Mouse (Mus musculus): ENCODE results near the gene Lgals7. TPM values are rescaled to one million over a fixed set of nuclear protein-coding genes. Genes with fewer than 3 reads are reported as not detected.

Lgals7 gene
- total and polyA plus RNA-seq, 2 experiments = not detected

DNA sequence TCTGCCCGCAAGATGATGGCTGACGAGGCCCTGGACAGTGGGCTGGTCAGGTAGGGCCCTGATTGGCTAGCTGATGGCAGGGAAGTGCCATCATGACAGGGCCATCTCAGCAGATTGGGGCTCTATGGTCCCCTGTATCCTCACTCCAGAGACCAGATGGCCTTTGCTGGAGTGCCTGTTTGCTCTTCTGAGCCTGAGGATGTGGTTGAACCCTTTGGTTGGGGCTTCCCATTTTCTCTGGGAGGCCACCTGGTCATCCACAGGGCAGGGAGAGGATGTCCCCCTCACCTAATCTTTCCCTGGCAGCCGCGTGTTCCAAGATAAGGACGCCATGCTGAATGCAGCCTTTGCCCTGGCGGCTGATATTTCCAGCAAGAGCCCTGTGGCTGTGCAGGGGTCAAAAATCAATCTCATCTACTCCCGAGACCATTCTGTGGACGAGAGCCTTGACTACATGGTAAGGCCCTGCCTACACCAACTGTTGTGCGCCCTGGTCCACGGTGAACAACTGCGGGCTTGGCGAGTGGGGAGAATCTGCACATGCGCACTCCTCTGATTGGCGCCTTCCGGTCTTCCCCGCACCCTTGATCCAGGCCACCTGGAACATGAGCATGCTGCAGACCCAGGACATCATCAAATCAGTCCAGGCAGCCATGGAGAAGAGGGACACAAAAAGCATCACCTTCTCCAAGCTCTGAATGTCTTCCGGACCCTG lies 32.1 kb upstream of the Lgals7 start:
- DNase-seq (ENCODE audit: extremely low read depth, low read depth, low spot score) = no peak
- TF ChIP-seq CTCF (IDR thresholded peaks at IDR 0.05; ENCODE audit: low read depth, low read length) (no peak), POLR2A (IDR thresholded peaks at IDR 0.05; ENCODE audit: extremely low read depth, insufficient read depth, low read length) (no peak)
- Histone ChIP-seq H3K27me3 (ENCODE audit: control insufficient read depth, insufficient read depth, low read length) (no peaks in the 10 kb centered on the region), H3K9ac (ENCODE audit: low read depth, low read length) (no peak overlapping the region), H3K79me2 (ENCODE audit: control insufficient read depth, insufficient read depth, low read length) (no peaks in the 10 kb centered on the region), H3K27ac (replicated peaks; ENCODE audit: insufficient read depth, low read depth, low read length) (no peak overlapping the region), H3K4me1 (ENCODE audit: control insufficient read depth, insufficient read depth, low read length) (peaks cover 10% of the 10 kb centered on the region; the same call in 1 of the 2 replicates), H3K36me3 (ENCODE audit: control insufficient read depth, insufficient read depth, low read length) (peaks cover 32% of the 10 kb centered on the region), H3K4me3 (ENCODE audit: insufficient read depth, low read depth, low read length) (no peak overlapping the region)
- WGBS = 80% methylated on average over 17 of the region's 17 CpGs

DNA sequence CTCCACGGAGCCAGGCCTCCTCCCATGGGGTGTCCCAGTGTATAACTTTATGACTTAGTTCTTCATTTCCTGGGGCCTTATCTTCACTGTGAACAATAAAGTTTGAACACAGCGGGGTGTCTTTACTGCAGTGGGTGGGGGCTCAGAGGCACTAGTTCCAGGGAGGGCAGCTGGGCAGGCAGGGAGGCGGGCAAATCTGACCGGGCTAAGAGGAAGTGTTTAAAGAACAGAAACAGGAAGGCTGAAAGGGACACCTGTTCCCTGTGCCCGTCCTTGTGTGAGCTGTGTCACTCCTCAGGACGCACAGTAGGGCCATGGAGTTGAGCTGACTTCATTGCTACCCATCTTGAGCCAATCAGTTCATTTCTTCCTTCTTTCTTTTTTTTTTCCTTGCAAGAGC lies 31.5 kb upstream of the Lgals7 start:
- TF ChIP-seq CTCF (IDR thresholded peaks at IDR 0.05; ENCODE audit: low read depth, low read length) (no peak), POLR2A (IDR thresholded peaks at IDR 0.05; ENCODE audit: extremely low read depth, insufficient read depth, low read length) (no peak)
- H3K79me2 ChIP-seq (ENCODE audit: control insufficient read depth, insufficient read depth, low read length) = no peaks in the 10 kb centered on the region
- no peak for DNase-seq (ENCODE audit: extremely low read depth, low read depth, low spot score)
- H3K4me3 ChIP-seq (ENCODE audit: insufficient read depth, low read depth, low read length) = no peak overlapping the region
- WGBS = 67% methylated on average over 6 of the region's 6 CpGs
- H3K9ac ChIP-seq (ENCODE audit: low read depth, low read length) = no peak overlapping the region
- H3K4me1 ChIP-seq (ENCODE audit: control insufficient read depth, insufficient read depth, low read length) = peaks cover 11% of the 10 kb centered on the region; the same call in 1 of the 2 replicates
- H3K27ac ChIP-seq (replicated peaks; ENCODE audit: insufficient read depth, low read depth, low read length) = no peak overlapping the region
- peaks cover 31% of the 10 kb centered on the region for H3K36me3 ChIP-seq (ENCODE audit: control insufficient read depth, insufficient read depth, low read length)
- no peaks in the 10 kb centered on the region for H3K27me3 ChIP-seq (ENCODE audit: control insufficient read depth, insufficient read depth, low read length)

GRCm38 (mm10) chr7:28833723-28834347 lies 29.8 kb upstream of the Lgals7 start, which contains the start of gene Lgals4:
Gene Lgals4 (plus strand): TSS chr7:28833854.
- 92% methylated on average over 6 of the region's 6 CpGs for WGBS
- no peak within 1 kb of the TSS for H3K9ac ChIP-seq (ENCODE audit: low read depth, low read length)

DNA sequence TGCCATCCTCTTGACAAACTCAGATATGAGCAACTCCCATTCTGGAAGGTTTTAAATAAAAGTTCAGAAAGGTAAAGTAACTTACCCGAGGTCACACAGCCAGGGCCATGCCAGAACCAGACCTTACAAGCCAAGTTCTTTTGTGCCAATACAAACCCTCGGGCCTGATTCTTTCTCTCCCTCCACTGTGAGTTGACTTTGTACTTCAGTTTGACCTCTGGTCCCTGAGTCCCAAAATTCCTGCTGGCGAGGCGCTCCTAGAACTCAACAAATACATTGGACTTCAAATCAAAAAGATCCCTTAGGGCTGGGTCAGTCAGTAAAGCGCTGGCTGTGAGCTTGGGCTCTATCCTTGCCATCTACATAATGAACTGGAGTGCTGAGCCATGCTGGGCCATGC lies 26.7 kb upstream of the Lgals7 start:
- no peak overlapping the region for H3K9ac ChIP-seq (ENCODE audit: low read depth, low read length)
- H3K4me1 ChIP-seq (ENCODE audit: control insufficient read depth, insufficient read depth, low read length) = peaks cover 15% of the 10 kb centered on the region
- no peak overlapping the region for H3K4me3 ChIP-seq (ENCODE audit: insufficient read depth, low read depth, low read length)
- H3K27me3 ChIP-seq (ENCODE audit: control insufficient read depth, insufficient read depth, low read length) = no peaks in the 10 kb centered on the region
- H3K27ac ChIP-seq (replicated peaks; ENCODE audit: insufficient read depth, low read depth, low read length) = peak overlapping the region; percentile 50
- H3K79me2 ChIP-seq (ENCODE audit: control insufficient read depth, insufficient read depth, low read length) = no peaks in the 10 kb centered on the region
- TF ChIP-seq POLR2A (IDR thresholded peaks at IDR 0.05; ENCODE audit: extremely low read depth, insufficient read depth, low read length) (no peak), CTCF (IDR thresholded peaks at IDR 0.05; ENCODE audit: low read depth, low read length) (no peak)
- peak; percentile 99 for DNase-seq (ENCODE audit: extremely low read depth, low read depth, low spot score)
- 30% methylated on average over 5 of the region's 5 CpGs for WGBS
- H3K36me3 ChIP-seq (ENCODE audit: control insufficient read depth, insufficient read depth, low read length) = peaks cover 18% of the 10 kb centered on the region

More at GRCm38 (mm10) chr7:28833723-28834347, 29.8 kb upstream of the Lgals7 start, which contains the start of gene Lgals4:
- no peak for DNase-seq (ENCODE audit: extremely low read depth, low read depth, low spot score)
- Histone ChIP-seq H3K27ac (replicated peaks; ENCODE audit: insufficient read depth, low read depth, low read length) (no peak within 1 kb of the TSS), H3K4me1 (ENCODE audit: control insufficient read depth, insufficient read depth, low read length) (peaks cover 18% of the 10 kb centered on the region), H3K79me2 (ENCODE audit: control insufficient read depth, insufficient read depth, low read length) (no peaks in the 10 kb centered on the region), H3K36me3 (ENCODE audit: control insufficient read depth, insufficient read depth, low read length) (peaks cover 31% of the 10 kb centered on the region), H3K27me3 (ENCODE audit: control insufficient read depth, insufficient read depth, low read length) (no peaks in the 10 kb centered on the region), H3K4me3 (ENCODE audit: insufficient read depth, low read depth, low read length) (no peak within 1 kb of the TSS)
- no peak for TF ChIP-seq POLR2A (IDR thresholded peaks at IDR 0.05; ENCODE audit: extremely low read depth, insufficient read depth, low read length)
- TF ChIP-seq CTCF (IDR thresholded peaks at IDR 0.05; ENCODE audit: low read depth, low read length) = no peak

DNA sequence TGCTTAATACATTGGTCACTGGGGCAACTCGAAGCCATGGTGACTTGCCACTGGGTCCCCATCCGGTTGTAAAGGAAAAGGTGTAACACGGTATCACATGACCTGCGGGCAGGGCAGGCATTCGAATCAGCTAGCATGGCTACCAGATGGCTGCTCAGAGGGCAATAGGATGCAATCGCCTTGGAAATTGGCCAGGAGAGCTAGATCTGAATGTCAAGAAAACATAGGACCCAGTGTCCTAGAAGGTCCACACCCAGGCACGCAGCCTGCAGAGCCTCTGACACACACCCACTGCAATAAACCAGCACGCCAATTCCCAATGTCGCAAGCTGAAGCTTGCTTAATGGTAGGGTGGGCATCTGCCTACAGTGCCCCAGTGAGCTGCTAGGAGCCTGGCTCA lies 25.3 kb upstream of the Lgals7 start:
- no peak for TF ChIP-seq POLR2A (IDR thresholded peaks at IDR 0.05; ENCODE audit: extremely low read depth, insufficient read depth, low read length)
- TF ChIP-seq CTCF (IDR thresholded peaks at IDR 0.05; ENCODE audit: low read depth, low read length) = no peak
- WGBS = 61% methylated on average over 9 of the region's 9 CpGs
- Histone ChIP-seq H3K4me1 (ENCODE audit: control insufficient read depth, insufficient read depth, low read length) (peaks cover 10% of the 10 kb centered on the region), H3K79me2 (ENCODE audit: control insufficient read depth, insufficient read depth, low read length) (no peaks in the 10 kb centered on the region), H3K27me3 (ENCODE audit: control insufficient read depth, insufficient read depth, low read length) (no peaks in the 10 kb centered on the region), H3K27ac (replicated peaks; ENCODE audit: insufficient read depth, low read depth, low read length) (no peak overlapping the region), H3K9ac (ENCODE audit: low read depth, low read length) (no peak overlapping the region), H3K36me3 (ENCODE audit: control insufficient read depth, insufficient read depth, low read length) (peaks cover 16% of the 10 kb centered on the region), H3K4me3 (ENCODE audit: insufficient read depth, low read depth, low read length) (no peak overlapping the region)
- DNase-seq (ENCODE audit: extremely low read depth, low read depth, low spot score) = no peak

GRCm38 (mm10) chr7:28847273-28847672 lies 16.4 kb upstream of the Lgals7 start:
- Histone ChIP-seq H3K27me3 (ENCODE audit: control insufficient read depth, insufficient read depth, low read length) (no peaks in the 10 kb centered on the region), H3K4me3 (ENCODE audit: insufficient read depth, low read depth, low read length) (no peak overlapping the region), H3K9ac (ENCODE audit: low read depth, low read length) (no peak overlapping the region), H3K4me1 (ENCODE audit: control insufficient read depth, insufficient read depth, low read length) (no peaks in the 10 kb centered on the region), H3K36me3 (ENCODE audit: control insufficient read depth, insufficient read depth, low read length) (no peaks in the 10 kb centered on the region), H3K79me2 (ENCODE audit: control insufficient read depth, insufficient read depth, low read length) (no peaks in the 10 kb centered on the region), H3K27ac (replicated peaks; ENCODE audit: insufficient read depth, low read depth, low read length) (no peak overlapping the region)
- WGBS = 88% methylated on average over 1 of the region's 1 CpGs
- DNase-seq (ENCODE audit: extremely low read depth, low read depth, low spot score) = no peak
- TF ChIP-seq POLR2A (IDR thresholded peaks at IDR 0.05; ENCODE audit: extremely low read depth, insufficient read depth, low read length) = no peak
- TF ChIP-seq CTCF (IDR thresholded peaks at IDR 0.05; ENCODE audit: low read depth, low read length) = no peak

All from liver, adult 2 months (tissue).